Mouse (Mus musculus): ENCODE measurements around the gene Ankrd31. TPM values are rescaled to one million over a fixed set of nuclear protein-coding genes. Genes with fewer than 3 reads are reported as not detected.
"Not testable (repeated sequence)": the region's sequence is repeated elsewhere in the genome, so short reads cannot be mapped to it uniquely, and the experiment has no call there.

Gene Ankrd31
- total RNA-seq, 2 experiments from 2014 or later, result not detected

DNA sequence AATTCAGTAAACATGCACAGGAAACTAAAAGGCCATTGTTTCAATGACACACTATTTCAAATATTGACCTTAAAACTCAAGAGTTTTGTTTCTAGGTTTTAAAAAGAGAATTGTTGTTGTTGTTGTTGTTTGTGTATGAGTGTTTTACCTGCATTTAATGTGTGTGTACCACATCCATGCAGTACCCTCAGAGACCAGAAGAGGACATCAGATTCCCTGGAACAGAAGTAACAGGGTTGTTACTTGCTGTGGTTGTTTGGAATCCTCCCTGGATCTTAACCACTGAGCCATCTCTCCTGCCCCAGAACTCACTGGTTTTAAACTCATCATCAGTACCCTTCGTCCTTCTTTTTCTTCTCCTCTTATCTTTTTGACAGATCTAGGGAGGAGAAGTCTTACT lies 105.2 kb downstream of the Ankrd31 start:
- DNase-seq, result peak in 1 of 2 experiments; percentile 2
- intact Hi-C loops (cut with DNase I), result loop anchor here (10.0 kb wide), 3 partner anchors 152 to 292 kb away; no protein-coding TSS in a partner anchor

DNA sequence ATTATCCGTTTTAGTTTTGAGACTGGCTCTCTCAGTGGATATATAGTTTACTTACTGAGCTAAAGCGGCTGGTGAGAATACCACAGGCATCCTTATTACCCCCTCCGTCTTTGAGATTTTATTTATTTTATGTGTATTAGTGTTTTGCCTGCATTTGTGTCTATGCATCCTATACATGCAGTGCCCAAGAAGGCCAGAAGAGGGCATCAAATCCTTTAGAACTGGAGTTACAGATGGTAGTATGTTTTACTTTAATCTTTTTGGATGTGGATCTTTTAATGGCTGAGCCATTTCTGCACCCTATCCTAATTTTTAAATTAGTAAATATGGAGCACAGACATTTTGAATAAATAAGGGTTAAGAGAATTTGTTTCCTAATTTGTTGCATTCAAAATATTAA lies 107.1 kb downstream of the Ankrd31 start:
- intact Hi-C loops (cut with DNase I), result loop anchor here (10.0 kb wide), 3 partner anchors 150 to 290 kb away; no protein-coding TSS in a partner anchor
- peak; percentile 68 to 80 for DNase-seq

DNA sequence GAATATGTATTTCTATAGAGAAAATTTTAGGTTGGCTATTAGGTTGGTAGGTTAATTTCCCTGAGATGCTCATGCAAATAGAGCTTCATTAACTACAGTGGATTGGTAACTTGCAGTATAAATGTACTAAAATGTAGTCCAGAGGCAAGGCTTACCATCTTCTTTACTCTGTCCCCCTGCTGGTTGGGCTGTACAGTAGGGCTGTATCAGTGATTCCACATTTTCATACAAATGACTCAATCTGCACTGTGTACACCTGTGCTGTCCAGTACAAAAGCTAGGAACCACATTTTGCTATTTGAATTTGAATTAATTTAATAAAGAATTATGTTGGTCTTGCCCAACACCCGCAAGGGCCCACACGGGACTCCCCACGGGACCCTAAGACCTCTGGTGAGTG lies 111.1 kb downstream of the Ankrd31 start:
- DNase-seq, result no peak
- intact Hi-C loops (cut with DNase I), result loop anchor here (10.0 kb wide), 3 partner anchors 146 to 286 kb away; no protein-coding TSS in a partner anchor

DNA sequence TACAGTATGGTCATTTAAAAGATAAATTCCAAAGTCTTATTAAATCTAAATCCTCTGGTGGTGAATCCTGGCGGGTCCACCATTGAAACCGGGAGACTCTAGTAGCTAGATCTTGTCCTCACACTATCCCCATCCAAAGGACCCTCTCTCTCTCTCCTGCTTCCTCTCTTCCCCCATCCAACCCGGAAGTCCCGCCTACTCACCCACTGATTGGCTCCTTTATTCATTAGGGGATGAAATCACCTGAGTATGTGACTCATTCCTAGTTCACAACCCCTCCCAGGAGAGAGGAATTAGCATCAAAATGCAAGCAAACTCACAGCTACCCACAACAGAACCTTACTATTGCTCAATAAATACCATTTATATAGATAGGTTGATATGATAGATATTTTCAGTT lies 122.7 kb downstream of the Ankrd31 start:
- no peak for DNase-seq
- intact Hi-C loops (cut with DNase I), result no loop called here

DNA sequence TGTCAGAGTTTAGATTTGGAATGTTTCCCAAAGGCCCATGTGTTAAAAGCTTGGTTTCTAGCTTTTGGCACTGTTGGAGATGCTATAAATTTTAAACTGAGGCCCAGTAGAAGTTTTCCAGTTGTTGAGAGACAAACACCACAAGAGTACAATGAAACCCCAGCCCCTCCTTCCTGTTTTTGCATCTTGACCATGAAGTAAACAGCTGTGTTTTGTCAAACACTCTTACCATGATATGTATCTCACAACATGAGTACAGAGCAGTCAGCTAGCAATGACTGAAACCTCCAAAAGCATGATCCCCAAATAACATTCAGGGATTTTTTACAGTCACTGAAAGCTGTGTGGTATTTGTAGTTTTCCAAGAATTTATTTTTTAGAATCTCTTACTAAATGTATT lies 126.0 kb downstream of the Ankrd31 start:
- intact Hi-C loops (cut with DNase I), result no loop called here
- no peak for DNase-seq

DNA sequence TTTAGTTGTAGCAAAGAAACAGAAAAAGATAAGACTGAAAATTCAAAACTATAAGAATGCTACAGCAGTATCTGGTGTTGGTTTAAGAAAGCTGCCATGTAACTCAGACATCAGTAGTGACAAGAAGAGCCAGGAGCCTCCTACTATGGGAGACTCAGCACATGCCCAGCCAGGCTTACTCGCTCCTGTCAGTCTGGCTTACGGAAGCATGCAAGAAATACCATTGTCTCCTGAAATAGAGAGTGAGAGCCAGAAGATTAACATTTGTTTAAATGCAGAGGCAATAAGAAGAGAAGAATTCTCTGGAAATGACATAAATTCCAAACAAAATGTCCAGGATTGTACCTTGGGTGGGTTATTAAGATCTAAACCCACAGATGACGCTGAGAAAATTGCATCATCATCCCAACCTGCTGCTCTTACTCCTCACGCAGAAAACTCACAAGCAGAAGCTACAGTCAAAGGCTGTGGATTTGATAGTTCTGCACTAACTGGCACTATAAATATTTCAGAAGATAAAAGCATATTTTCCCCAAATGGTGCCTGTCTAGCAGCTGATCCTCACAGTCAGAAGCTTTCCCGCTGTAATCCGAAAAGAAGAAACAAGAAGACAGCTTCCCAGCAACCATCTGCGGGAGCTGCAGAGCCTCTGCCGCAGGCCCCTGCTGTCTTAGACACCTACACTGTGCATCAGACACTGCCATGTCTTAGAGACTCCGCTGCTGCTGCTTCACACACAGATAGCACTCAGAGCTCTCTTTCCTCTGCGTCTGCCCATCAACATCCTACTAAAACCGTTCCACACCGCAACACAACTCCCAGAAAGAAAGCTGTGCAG lies 130.4 kb downstream of the Ankrd31 start:
- intact Hi-C loops (cut with DNase I), result no loop called here
- DNase-seq, result no peak

DNA sequence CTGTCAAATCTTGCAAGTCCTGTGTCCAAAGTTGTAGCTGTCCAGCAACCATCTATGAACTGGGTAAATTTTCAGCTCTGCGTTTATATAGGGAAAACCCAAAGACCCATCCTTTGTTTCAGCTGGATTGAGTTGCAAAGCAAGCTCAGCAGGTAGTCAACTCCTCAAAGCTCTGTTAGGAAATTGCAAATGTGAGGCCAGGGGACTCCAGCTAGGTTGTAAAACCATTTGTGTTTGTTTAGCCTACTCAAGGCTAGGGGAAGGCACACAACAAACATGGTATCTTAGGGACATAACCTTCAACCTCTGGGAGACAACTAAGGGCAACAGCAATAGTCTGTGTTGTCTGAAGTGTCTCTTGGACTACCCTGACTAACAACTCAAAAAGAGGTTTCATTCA lies 136.5 kb downstream of the Ankrd31 start:
- intact Hi-C loops (cut with DNase I), result no loop called here
- no peak for DNase-seq

DNA sequence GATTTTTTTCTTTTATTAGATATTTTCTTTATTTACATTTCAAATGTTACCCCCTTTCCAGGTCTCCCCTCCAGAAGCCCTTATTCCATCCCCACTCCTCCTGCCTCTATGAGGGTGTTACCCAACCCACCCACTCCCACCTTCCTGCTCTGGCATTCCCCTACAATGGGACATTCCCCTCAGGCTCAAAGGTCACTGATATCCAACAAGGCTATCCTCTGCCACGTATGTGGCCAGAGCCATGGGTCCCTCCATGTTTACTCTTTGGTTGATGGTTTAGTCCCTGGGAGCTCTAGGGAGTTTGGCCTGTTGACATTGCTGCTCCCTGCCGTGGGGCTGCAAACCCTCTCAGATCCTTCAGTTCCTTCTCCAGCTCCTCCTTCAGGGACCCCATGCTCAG lies 141.9 kb downstream of the Ankrd31 start:
- DNase-seq, result no peak
- intact Hi-C loops (cut with DNase I), result no loop called here

DNA sequence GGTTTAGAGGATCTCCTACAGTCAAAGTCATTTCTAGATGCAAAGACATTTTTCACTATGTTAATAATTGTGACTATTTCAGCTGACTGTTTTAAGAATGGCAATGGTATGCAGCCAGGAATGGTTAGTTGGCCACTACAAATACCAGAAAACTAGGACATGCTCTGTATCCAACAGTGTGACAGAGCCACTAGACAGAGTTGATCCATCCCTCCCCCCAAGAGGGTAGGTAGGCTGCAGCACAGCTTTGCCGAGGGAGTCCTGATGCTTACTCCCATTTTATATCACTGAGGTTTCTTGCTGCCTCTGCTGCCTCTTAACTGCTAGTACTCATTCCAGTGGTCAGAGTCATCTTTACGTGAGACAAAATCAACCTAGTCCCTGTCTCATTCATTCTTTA lies 147.1 kb downstream of the Ankrd31 start:
- DNase-seq, result no peak
- intact Hi-C loops (cut with DNase I), result no loop called here

DNA sequence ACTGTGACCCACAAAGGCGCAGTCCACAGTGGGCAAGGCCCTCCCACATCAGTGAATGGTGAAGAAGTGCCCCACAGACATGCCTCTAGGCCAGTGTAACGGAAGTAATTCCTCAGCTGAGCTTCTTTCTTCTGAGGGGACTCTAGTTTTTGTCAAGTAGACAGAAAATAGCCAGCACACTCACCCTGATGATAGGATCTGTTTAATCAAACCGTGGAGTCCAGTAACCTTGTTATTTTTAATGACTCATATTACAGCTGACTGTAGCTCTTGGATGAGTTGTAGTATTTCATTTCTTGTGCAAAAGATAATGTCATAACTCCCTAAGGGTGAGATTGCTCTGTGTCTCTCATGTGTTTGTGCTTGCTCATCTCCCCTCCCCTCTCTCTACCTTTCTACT lies 158.6 kb downstream of the Ankrd31 start:
- no peak for DNase-seq
- intact Hi-C loops (cut with DNase I), result no loop called here

DNA sequence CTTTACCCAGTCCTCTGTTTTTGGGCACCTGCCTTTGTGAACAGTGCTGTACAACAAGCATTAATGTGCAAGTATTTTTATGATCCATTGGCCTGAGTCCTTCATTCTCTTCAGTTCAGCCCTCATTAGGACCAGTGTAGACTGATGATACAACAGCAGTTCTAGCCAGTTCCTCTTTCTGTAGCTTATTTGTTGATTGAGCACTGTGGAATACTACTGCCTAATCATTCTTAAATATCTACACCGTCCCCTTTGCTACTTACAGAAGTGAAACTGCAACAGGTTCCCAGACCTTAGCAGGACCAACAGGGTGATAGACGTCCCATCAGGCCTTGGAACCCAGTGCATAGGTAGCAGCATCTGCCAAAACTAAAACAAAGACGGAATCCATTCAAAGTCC lies 163.1 kb downstream of the Ankrd31 start:
- DNase-seq, result no peak
- intact Hi-C loops (cut with DNase I), result no loop called here

DNA sequence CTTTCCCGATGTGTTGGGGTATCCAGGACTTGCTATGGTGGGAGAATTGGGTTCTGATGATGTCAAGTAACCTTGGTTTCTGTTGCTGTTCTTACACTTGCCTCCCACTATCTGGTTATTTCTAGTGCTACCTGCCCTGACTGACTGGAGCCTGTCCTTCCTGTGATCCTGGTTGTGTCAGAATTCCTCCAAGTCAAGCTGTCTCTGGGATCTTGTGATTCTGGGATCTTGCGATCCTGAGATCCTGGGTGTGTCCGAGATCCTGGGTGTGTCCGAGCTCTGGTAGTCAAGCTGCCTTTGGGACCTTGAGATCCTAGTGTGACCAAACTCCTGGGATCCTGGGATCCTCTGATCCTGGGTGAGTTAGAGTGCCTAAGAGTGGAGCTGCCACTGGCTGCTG lies 175.1 kb downstream of the Ankrd31 start:
- DNase-seq; intact Hi-C loops (cut with DNase I): not testable (repeated sequence)

DNA sequence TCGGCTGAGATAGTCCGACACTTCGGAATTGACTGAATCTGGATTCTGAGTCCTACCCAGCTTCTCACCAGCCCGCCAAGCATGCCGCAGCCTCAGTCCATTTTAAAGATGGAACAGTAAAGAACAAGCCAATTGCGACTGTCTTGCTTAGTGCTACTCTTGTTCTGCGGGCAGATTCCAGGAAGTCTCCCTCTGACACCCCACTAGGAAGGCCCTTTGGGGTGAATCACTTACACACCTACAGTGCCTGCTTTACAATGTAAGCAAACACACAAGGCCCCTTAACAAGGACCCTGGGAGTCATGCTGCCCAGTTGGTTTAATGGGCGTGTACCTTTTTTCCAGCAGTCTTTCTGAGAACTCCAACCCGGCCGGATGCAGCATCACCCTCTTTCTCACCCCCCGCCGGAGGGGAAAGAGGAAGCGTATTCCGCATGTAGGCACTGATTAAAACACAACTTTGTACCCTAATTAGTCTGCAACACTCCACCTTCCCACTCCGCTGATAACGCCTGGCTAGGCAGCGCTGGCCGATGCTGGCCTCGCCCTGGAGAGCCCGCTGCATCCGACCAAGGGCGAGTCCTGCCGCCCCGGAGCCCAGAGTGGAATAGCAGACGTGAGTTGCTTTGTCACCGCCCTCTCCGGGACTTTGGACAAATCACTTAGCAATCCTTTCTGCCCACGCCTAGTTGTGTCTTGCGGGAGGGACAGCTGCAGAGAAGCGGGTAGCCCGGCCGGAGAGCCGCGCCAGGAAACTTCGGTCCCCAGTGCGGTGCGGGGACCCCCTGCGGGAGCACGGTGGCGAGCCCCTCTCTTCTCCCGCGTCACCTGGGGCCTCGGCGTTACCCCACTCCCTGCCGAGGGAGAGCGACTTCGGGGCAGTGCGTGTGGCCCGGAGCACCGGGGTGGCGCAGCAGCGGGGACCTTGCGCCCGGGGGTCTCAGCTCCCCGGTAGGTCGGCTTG lies 176.2 kb downstream of the Ankrd31 start, which contains the start of gene Gcnt4:
TSS of gene Gcnt4 (plus strand) at position 691 of the 963 bp plus-strand sequence.
- peak; percentile 61 to 69 for DNase-seq
- intact Hi-C loops (cut with DNase I), result loop anchor here (2.0 kb wide), 1 partner anchor 85 kb away; no protein-coding TSS in a partner anchor

DNA sequence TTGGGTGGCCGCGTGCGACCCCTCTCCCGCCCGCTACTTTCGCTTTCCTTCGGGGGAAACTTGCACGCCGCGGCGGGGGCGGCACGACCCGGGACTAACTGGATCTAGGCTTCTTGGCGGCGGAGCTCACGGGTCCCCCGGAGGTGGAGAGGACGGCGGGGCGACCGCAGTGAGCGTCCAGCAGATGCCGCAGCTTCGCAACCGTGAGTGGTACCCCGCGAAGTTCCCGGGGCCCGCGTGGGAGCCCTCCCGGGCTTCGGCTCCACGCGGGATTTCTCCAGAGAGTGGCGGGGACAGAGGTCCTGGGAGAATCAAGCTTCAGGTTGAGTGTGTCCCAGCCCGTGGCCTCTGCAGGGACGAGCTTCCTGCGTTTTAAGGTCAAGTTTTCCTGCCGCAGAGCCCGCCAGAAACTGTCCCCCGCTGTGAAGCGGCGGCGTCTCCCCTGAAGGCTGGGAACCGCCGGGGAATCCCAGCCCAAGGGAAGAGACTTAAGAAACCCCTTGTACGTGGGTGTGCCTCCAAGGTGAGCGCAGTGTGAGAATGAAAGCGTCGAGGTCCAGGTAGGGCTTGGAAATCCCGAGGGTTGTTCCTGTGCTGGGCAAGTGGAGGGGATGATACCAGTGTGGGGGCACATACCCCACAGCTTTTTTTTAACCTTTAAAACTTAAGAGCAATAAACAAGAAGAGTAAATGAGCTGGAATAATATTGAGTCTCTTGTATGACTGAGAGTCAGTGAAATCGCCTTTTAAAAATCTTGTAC lies 177.1 kb downstream of the Ankrd31 start:
- peak; percentile 23 to 27 for DNase-seq
- intact Hi-C loops (cut with DNase I), result loop anchor here (2.0 kb wide), 1 partner anchor 84 kb away; no protein-coding TSS in a partner anchor

DNA sequence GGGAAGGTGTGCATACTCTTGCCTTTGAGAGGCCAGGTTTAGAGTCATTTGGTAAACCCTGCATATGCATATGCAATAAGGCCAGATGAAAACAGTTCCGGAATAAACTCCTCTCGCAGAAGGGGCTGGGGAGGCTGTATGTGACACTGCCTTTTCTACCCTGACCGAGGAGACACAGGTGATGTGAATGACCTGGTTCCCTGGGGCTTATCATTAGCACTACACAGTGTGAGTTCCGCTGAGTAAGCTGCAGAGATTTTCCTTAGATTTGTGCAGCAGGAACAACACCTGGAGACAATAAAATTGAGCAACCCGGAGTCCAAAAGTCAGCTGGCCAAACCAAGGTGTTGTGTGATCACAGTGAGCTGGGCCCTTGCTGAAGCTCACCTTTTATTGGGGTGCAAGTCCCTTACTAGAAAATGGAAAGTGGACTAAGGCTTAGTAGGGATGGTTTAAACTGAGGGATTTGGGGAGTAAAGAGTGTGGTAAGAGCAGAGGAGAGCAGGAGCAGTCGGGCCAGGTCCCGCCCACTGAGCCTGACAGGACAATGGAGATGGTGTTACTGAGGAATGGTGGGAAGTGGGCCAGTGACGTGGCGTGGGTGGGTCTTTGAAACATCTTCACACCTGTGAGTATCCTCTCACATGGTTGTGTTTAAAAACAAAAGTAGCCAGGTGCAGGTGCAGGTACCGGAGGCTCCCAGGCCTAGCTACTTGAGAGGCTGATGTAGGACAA lies 178.1 kb downstream of the Ankrd31 start:
- intact Hi-C loops (cut with DNase I), result loop anchor here (2.0 kb wide), 1 partner anchor 83 kb away; no protein-coding TSS in a partner anchor
- DNase-seq, result no peak

DNA sequence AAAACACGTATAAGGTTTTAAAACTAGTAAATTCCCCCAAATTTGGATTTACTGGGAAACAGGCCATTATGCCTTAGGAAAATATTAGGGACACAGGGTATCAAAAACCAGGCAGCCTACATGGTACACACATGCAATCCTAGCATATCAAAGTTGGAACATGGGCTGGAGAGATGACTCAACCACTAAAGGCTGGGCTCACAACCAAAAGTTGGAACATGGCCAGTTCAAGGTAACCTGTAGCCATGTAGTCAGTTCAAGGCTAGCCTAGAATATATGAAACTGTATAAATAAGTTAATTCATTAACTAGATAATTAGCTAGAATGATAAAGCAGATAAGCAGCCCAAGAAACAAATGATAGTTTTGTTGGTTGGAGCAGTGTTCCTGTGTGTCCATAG lies 179.7 kb downstream of the Ankrd31 start:
- DNase-seq, result no peak
- intact Hi-C loops (cut with DNase I), result no loop called here

DNA sequence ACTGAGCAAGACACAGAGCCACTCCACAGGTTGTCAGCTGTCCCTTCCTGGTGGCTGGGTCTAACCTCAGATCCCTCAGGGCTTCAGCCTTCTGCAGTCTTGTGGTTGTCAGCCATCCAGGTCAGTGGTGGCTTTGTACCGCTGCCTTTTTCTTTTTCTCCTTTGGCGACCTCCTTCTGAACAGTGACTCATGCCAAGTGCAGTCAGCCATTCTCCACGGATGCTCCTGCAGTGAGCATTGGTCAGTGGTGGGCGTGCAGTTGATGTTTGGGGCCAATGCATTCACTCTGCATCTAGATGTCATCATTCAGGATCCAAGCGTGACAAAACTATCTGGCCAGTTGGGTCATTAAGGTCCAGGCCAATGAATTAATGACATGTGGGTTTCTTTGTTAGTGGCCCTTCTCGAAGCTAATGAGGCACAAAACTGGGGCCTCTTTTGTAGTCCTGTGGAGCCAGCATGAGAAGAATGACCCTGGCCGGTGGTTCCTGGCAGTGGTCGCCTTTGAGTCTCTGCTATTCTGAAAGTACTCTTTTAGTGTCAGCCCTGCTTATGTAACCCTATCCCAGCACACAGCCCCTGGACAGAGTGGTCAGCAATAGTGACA lies 180.5 kb downstream of the Ankrd31 start:
- no peak for DNase-seq
- intact Hi-C loops (cut with DNase I), result no loop called here

DNA sequence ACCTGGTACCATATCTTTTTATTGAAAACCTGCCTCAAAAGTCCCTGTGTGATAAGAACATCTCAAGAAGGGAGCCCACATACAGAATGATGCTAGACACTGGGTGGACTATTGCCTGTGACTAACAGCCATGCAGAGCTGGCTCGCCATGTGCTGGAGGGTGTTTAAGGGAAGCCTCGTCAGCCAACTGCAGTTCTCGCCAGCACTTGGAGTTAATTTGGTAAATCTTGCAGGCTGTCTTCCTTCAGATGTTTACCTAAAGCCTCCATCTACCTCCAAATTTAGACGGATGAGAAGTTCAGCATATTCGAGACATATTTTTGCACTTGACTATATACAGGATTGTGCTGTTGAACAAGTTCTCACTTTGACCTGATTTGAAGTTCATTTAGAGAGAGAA lies 184.7 kb downstream of the Ankrd31 start:
- no peak for DNase-seq
- intact Hi-C loops (cut with DNase I), result no loop called here

DNA sequence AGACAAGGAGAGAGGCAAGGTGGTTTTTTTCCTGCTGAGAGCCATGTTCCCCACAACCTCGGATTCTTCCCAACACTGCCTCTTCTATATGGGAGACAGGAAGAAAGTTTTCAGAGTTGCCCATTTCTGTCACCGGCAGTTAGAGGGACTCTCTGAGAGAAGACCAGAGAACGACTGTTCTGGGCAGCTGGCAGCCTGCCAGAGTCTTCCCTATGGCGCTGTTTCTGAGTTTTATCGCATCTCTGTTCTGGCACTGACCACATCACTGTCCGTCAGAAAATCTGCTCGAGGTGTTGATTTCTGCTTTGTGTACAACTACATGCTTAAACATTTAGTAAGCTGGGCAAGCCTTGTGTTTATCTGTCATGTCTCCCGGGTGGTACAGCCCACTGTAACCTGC lies 185.3 kb downstream of the Ankrd31 start:
- intact Hi-C loops (cut with DNase I), result no loop called here
- DNase-seq, result no peak

Data from heart, postnatal 10 days (tissue).